Mouse (Mus musculus): Measurements from ENCODE around the gene Zfp385c.

- TF ChIP-seq CTCF (IDR thresholded peaks at IDR 0.05; ENCODE audit: low read depth) = no peak
- no peak for TF ChIP-seq EP300 (optimal IDR thresholded peaks at IDR 0.05)
These were observed 110.5 kb downstream of the Zfp385c start for GRCm38 (mm10) chr11:100581756-100582155.
